Mouse (Mus musculus): ENCODE measurements around the gene Sh3d19. TPM values are rescaled to one million over a fixed set of nuclear protein-coding genes. Genes with fewer than 3 reads are reported as not detected.

The Sh3d19 gene
- 40.7 and 52.7 TPM in 2 replicates for polyA plus RNA-seq (2012; rRNA removed)

DNA sequence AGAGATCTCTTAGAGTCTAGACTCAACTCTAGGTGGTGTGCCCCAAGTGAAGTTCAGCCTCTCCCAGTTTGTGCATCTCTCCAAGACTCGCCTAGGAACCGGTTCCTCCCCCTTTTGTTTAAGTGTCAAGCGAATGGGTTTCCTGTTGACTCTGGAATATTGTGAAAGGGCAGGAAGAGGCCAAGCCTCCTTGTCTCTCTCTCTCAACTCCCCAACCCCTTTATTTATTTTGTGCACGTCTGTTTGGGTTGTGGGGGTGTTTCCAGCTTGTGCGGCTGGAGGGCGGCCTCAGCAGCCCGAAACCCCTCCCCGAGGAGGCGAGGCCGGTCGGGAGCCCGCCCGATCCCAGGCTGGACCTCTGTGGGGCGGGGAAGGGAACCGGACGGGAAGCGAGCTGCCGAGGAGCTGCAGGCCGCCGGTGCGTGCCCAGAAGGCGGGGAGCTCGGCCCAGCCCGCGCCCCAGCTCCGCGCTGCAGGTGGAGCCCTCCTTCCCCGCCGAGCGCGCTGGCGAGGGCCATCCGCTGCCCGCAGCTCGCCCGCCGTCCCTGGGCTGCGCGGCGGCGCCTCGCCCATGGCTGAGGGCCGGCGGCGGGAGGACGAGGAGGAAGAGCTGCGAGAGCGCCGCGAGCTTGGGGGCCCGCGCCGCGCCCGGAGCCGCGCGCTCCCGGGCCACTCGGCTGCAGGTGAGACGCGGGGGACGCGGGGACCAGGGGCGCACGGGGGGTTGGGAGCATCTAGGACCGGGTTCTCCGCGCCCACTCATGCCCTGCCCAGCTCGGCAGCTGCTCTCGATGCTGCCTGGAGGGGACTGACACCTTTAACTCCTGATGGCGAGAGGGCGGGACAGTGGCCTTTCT is at the start of gene Sh3d19:
Gene Sh3d19, plus strand, starts transcription at position 368 of the 857 bp plus-strand sequence.
- no peak for DNase-seq (ENCODE audit: low read depth)

DNA sequence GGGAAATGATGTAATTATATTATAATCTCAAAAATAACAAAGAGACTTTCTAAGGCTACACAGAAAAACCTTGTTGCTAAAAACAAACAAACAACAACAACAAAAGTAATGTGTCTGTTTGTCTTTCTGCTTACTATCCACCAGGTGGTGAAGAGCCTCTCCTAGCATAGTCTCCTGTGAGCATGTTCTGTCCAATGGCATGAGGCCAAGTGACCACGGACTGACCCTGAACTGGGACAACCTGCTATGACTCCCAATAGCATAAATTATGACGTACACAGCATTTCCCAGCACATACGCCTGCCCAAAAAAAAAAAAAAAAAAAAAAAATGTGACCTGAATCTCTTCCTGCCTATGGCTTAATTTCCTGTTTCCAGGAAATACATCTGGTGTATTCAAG is 48.6 kb upstream of the Sh3d19 start:
- no peak for DNase-seq (ENCODE audit: low read depth)

- no peak for DNase-seq (ENCODE audit: low read depth)
Measured at GRCm38 (mm10) chr3:85923343-85923742, 47.6 kb upstream of the Sh3d19 start.

GRCm38 (mm10) chr3:85923954-85924945 is 46.7 kb upstream of the Sh3d19 start:
- no peak for DNase-seq (ENCODE audit: low read depth)

DNA sequence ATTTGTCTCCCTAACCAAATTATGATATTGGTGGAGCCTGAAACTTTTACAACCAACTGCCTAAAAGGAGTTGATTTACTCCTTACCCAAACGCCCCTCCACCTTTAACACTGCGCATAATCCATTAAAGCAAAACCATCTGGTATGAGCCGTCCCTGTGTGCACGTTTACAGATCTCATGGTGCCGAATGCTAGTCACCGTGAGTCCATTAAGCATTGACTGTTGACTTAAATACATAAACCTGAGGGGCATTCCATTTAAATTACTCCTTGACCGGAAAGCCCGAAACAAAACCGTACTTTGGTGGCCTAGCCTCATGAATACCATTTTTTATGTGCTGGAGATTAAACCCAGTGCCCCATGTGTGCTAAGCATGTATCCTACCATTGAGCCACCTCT is 43.6 kb upstream of the Sh3d19 start:
- no peak for DNase-seq (ENCODE audit: low read depth)

DNA sequence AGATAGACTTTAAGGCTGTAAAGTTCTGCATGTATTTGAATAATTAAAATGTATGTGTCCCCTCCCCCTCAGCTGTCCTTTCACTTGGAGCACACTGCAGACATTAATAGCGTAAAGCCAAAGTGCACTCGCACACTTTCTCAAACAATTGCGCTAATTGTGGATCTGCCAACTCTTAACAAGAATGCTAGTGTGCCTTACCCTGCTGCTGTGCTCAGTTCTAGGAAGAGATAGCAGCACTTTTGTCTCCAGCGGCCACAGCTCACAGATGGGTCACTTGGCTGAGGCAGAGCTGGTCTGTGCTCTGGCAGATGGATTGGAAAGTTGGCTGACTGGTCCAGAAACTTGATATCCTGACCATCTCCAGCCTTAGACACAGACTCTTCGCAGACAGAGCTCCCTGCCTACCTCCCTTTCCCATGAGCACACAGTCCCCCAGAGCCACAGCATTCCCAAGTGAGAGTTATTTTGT is 42.7 kb upstream of the Sh3d19 start:
- DNase-seq (ENCODE audit: low read depth), result no peak

DNA sequence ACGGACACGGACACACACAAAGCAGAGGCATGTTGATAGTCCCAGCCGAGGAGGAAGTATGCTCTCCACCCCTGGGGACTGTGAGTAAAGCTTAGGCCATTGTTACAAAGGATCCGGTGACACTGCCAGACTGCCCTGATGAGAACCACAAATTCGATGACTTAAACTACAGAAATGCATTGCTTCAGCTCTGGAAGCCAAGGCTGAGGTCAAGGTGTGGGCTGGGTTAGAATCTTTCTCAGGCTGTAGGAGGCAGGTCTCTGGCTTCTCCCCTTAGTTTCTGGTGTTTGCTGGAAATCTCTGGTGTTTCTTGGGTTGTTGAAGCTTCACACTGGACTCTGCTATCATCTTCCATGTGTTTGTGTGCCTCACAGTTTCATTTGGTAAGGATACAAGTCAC is 41.2 kb upstream of the Sh3d19 start:
- no peak for DNase-seq (ENCODE audit: low read depth)

GRCm38 (mm10) chr3:85930671-85931255 is 40.1 kb upstream of the Sh3d19 start:
- no peak for DNase-seq (ENCODE audit: low read depth)

- DNase-seq (ENCODE audit: low read depth), result no peak
Measured at GRCm38 (mm10) chr3:85931859-85932258, 39.0 kb upstream of the Sh3d19 start.

DNA sequence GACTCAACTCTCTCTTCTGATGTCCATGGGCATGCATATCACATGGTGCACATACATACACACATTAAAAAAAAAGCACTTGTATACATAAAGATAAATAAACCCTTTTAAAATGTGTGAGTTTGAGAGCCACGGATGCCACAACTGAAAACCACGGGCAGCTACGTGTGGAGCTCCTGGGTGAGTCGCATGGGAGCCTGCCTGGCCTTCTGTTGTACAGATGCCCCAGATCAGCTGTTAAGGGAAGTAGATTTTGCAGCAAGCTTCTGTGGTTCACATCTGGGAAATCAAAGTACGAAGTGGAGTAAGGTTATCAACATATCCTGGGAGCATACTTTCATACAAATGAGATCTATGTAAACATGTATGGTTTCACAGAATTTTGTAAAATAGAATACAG is 37.3 kb upstream of the Sh3d19 start:
- no peak for DNase-seq (ENCODE audit: low read depth)

GRCm38 (mm10) chr3:85950914-85951313 is 20.0 kb upstream of the Sh3d19 start:
- DNase-seq (ENCODE audit: low read depth), result no peak

- DNase-seq (ENCODE audit: low read depth), result peak; percentile 75
Measured at GRCm38 (mm10) chr3:85952696-85953283, 18.1 kb upstream of the Sh3d19 start.

DNA sequence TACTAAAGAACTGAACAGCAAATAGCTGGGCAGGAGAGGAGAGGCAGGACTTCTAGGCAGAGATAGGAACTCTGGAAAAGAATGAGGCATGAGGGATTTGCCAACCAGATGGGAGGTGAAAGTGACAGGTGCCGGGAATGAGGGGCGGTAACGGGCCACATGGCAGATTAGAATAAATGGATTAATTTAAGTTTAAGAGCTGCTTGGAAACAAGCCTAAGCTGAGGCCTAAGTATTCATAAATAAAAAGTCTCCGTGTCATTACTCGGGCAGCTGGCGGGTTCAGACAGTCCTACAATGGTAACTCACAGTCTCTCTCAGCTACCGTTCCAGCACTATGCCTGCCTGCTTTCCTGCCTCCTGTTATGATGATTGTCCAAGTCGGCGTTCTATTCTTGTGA is 15.6 kb upstream of the Sh3d19 start:
- no peak for DNase-seq (ENCODE audit: low read depth)

DNA sequence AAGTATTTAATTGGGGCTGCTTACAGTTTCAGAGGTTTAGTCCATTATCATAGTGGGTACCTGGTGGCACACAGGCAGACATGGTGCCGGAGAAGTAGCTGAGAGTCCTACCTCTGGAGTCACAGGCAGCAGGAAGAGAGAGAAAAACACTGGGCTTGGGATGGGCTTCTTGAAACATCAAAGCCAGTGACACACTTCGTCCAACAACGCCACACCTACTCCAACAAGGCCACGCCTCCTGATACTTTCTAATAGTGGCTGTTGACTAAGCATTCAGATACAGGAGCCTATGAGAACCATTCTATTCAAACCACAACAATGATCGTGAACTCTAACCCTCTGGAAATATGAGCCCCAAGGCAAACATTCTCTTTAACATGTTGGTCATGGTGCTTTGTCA is 15.2 kb upstream of the Sh3d19 start:
- DNase-seq (ENCODE audit: low read depth), result no peak

- no peak for DNase-seq (ENCODE audit: low read depth)
Measured at GRCm38 (mm10) chr3:85959669-85960068, 11.2 kb upstream of the Sh3d19 start.

GRCm38 (mm10) chr3:85961134-85961533 is 9.8 kb upstream of the Sh3d19 start:
- DNase-seq (ENCODE audit: low read depth), result no peak

DNA sequence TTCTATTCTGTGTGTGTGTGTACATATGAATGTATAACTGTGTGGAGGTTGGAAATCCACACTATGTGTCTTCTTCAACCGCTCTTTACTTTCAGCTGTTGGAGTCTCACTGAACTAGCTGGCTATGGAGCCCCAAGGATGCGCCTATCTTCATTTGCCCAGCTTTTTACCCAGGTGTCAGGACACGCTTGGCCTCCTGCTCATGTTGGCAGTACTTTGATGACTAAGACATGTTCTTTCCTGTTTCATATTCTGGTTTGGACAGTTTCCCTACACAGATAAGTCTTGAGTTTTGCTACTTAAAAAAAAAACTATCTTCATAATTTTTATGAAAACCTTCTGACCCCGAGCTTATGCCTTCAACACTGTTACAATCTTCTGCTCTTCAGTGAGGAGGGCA is 5.4 kb upstream of the Sh3d19 start:
- no peak for DNase-seq (ENCODE audit: low read depth)

GRCm38 (mm10) chr3:85969040-85969439 is 1.9 kb upstream of the Sh3d19 start:
- DNase-seq (ENCODE audit: low read depth), result no peak

DNA sequence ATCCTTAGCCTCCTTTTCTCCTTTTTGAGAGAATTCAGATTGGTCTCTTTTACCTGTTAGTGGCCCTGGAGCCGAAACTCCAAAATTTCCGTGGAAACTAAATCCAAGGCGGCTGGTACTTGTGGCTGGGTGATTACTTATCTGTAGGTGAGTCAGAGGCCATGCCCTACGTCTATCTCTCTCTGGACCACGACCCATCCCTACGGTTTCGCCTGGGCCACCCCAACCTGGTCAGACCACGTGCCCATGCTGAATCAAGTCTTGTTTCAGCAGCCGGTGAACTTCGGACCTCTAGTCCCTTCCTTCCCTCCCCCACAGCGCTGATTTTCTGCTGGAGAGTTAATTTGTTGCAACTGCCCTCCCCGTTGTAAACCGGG is 678 bp downstream of the Sh3d19 start:
- no peak for DNase-seq (ENCODE audit: low read depth)

GRCm38 (mm10) chr3:85973376-85974140 is 2.6 kb downstream of the Sh3d19 start:
- no peak for DNase-seq (ENCODE audit: low read depth)

- DNase-seq (ENCODE audit: low read depth), result no peak
Measured at GRCm38 (mm10) chr3:85974451-85974850, 3.5 kb downstream of the Sh3d19 start.
